Mouse (Mus musculus) spleen, adult 2 months (tissue): ENCODE results near the gene Pcdh9.

Experiments used
- CTCF ChIP-seq: fragments of 200-500 bp; IDR thresholded peaks from 2 replicates; pipeline ENCODE4 v1.5.1; 2011; ENCODE audit warnings: mild to moderate bottlenecking, inconsistent platforms; ENCODE audit not compliant: insufficient read depth, insufficient read length, insufficient replicate concordance; ENCODE audit errors: extremely low read depth
- POLR2A ChIP-seq: fragments of 200-500 bp; IDR thresholded peaks from 2 replicates; pipeline ENCODE4 v1.6.1; 2011; ENCODE audit warnings: low read depth, low read length, inconsistent platforms

DNA sequence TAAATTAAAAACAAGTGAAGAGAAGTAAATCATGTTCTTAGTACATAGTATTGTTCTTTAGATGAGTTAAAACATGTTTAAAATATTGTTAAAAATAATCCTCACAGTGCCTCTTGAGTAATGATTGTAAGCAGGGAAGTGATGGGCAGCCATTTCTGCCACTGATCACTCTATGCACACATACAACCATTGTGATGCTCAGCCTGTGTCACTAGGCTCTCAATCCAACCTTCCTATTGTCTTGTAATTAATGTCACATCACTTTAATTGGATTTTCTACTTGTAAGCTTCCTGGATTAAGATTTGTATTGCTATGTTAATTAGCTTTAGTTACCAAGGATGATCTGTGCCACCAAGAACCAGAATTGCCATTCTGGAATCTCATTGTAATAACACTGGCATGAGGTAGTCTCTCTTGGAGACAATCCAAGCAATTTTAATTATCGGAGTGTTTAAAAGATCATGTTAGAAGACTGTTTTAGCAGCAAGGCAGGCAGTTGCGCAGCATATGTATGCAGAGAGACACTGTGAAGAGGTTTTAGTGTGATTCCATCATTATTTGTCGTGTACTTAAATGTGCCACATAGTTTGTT is 305.0 kb downstream of the Pcdh9 start:
- TF ChIP-seq POLR2A (no peak), CTCF (no peak)
